9 mouse cellular contexts compared by ENCODE assay signal in genomic region chr10:79884446-79884845, GRCm38 (mm10). TPM values are rescaled to one million over a fixed set of nuclear protein-coding genes. Genes with fewer than 3 reads are reported as not detected.
DNase-seq lines count a peak whose midpoint lies in the region.
"Had no signal": no experiment of that assay in that cellular context is flagged by ENCODE, and none has a peak within 500 bp of the region (broad histone marks: within the 10 kb centered on the region; RNA-seq: fewer than 3 reads in every experiment).

No protein-coding gene starts in this region.

- no peak overlapping the region for H3K27ac ChIP-seq in limb, embryonic 10.5 days

- no peak overlapping the region for H3K4me3 ChIP-seq in limb, embryonic 10.5 days

- H3K4me1 ChIP-seq in limb, embryonic 10.5 days = peaks cover 39% of the 10 kb centered on the region

- 77% methylated on average over 4 of the region's 4 CpGs for WGBS in limb, embryonic 10.5 days

- H3K9me3 ChIP-seq in limb, embryonic 10.5 days (replicated peaks) = no peaks in the 10 kb centered on the region

- no peaks in the 10 kb centered on the region for H3K36me3 ChIP-seq in limb, embryonic 10.5 days

- peaks cover 41% of the 10 kb centered on the region for H3K27me3 ChIP-seq in limb, embryonic 10.5 days (ENCODE audit: low read depth, poor library complexity, severe bottlenecking)

- peak; percentile 75 to 78 for DNase-seq in cerebellum, postnatal 10 days
- no peak for DNase-seq in cerebellum, adult 11 months
- peak; percentile 80 for DNase-seq in testis, postnatal 10 days (ENCODE audit: low spot score)
- DNase-seq in testis, postnatal 14 days (ENCODE audit: low spot score) = no peak
- peak; percentile 92 to 93 for DNase-seq in kidney, postnatal 36 days
- DNase-seq in layer of hippocampus, adult 9-11 months = no peak
- no peak for DNase-seq in limb, embryonic 10.5 days (ENCODE audit: low spot score)
- DNase-seq in urinary bladder, postnatal 10 days (ENCODE audit: low spot score) = no peak

RNA-seq across cellular contexts. Expression of gene Elane, which starts 1.6 kb away (rescaled TPM):
- polyA plus RNA-seq in limb, embryonic 10.5 days (2016; fragmentation: Nextera tagmentation; extraction: Ambion mirVana) = not detected in 2 replicates
- polyA plus RNA-seq: large intestine, adult 2 months had no signal

RNA-seq across cellular contexts. Expression of gene Cfd, which starts 6.2 kb away (rescaled TPM):
- polyA plus RNA-seq in limb, embryonic 10.5 days (2016; fragmentation: Nextera tagmentation; extraction: Ambion mirVana) = not detected in 2 replicates

RNA-seq across cellular contexts. Expression of gene Plppr3, which starts 10.0 kb away (rescaled TPM):
- 108 and 140 TPM in 2 replicates for polyA plus RNA-seq in limb, embryonic 10.5 days (2016; fragmentation: Nextera tagmentation; extraction: Ambion mirVana)

RNA-seq across cellular contexts. Expression of gene Prtn3, which starts 10.2 kb away (rescaled TPM):
- 9.1 and 15.3 TPM in 2 replicates for polyA plus RNA-seq in limb, embryonic 10.5 days (2016; fragmentation: Nextera tagmentation; extraction: Ambion mirVana)

RNA-seq across cellular contexts. Expression of gene Med16, which starts 24.3 kb away (rescaled TPM):
- polyA plus RNA-seq in limb, embryonic 10.5 days (2016; fragmentation: Nextera tagmentation; extraction: Ambion mirVana) = 63.6 and 67.1 TPM in 2 replicates

Comparison
In these comparisons a context has a peak if more than half of its experiments do, and no peak if none do; other contexts are left out.
1. DNase-seq: peak in cerebellum, postnatal 10 days (2 of 2), testis, postnatal 10 days (single experiment) and kidney, postnatal 36 days (2 of 2); none in cerebellum, adult 11 months (single experiment), testis, postnatal 14 days (single experiment), layer of hippocampus, adult 9-11 months (single experiment), limb, embryonic 10.5 days (single experiment) and urinary bladder, postnatal 10 days (single experiment).